Mouse (Mus musculus): ENCODE results near the gene Lst1. TPM values are rescaled to one million over a fixed set of nuclear protein-coding genes. Genes with fewer than 3 reads are reported as not detected.

Gene Lst1
- polyA plus RNA-seq, 1 experiment from 2014 or later, result 16.9 TPM

DNA sequence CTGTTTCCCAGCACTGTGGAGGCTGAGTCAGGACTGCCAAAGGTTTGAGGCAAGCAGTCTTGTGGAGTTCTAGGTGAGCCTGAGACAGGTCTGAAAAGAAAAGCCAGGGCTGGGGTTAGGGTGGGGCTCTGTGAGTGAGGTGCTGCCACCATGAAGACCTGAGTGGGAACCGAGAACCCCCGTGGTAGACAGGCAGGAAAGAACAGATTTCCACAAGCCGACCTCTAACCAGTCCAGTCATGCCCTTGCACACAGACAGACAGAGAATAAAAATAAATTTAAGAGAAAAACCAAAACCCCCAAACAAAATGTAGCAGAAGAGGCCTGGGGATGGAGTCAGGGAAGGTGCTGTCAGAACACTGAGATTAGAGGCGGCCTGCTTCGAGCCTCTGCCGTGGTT, 12.9 kb downstream of the Lst1 start:
- WGBS, result 80% methylated on average over 6 of the region's 6 CpGs
- Histone ChIP-seq H3K4me3 (ENCODE audit: low read length) (no peak overlapping the region), H3K4me2 (ENCODE audit: low read depth, low read length) (no peak overlapping the region), H3K9me3 (ENCODE audit: control insufficient read depth, low read length) (no peaks in the 10 kb centered on the region), H3K9ac (ENCODE audit: low read depth, low read length) (no peak overlapping the region), H3K36me3 (ENCODE audit: control insufficient read depth, insufficient read depth, low read length) (no peaks in the 10 kb centered on the region), H3K27ac (ENCODE audit: low read length) (no peak overlapping the region), H3K27me3 (replicated peaks; ENCODE audit: control insufficient read depth, insufficient read depth, low read length) (no peaks in the 10 kb centered on the region), H3K4me1 (ENCODE audit: control insufficient read depth, insufficient read depth, low read length) (0 out of 2 replicates have a peak, but pooled peaks cover 2% of the 10 kb centered on the region)
- no peak for ATAC-seq

DNA sequence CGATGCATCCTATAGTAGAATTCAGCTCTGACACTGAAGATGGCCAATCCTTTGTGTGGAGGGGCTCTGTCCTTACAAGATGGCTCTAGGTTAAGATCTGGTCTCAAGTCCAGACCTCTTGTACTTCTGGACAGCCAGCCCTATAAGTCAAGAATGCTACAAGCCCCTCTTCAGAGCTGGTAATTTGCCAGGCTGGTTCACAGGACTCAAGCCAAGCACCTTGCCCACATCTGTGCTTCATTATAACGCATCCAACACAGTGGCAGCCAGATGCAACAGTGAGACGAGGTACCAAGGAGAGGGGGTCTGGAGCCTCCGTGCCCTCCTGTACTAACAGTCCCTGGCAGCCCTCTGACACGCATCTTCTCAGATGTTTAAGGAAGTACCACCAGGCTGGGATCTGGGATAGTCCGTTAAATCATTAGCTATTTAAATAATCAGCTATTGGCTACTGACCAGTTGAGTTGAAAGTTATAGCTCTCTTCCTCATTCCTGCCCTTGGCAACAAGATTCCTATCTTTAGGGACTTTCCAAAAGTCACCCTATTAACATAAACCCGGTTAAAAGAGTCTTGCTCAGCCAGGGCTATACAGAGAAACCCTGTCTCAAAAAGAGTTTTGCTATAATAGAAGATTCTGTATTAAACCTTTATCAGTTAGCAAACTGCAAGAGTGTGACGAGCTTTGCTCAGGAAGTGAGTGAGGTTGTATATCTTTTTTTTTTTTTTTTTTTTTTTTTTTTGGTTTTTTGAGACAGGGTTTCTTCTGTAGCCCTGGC, 13.8 kb downstream of the Lst1 start:
- H3K4me3 ChIP-seq (ENCODE audit: low read length), result no peak overlapping the region
- 57% methylated on average over 8 of the region's 8 CpGs for WGBS
- H3K4me2 ChIP-seq (ENCODE audit: low read depth, low read length), result no peak overlapping the region
- no peaks in the 10 kb centered on the region for H3K9me3 ChIP-seq (ENCODE audit: control insufficient read depth, low read length)
- no peaks in the 10 kb centered on the region for H3K27me3 ChIP-seq (replicated peaks; ENCODE audit: control insufficient read depth, insufficient read depth, low read length)
- H3K4me1 ChIP-seq (ENCODE audit: control insufficient read depth, insufficient read depth, low read length), result 0 out of 2 replicates have a peak, but pooled peaks cover 2% of the 10 kb centered on the region
- H3K27ac ChIP-seq (ENCODE audit: low read length), result no peak overlapping the region
- H3K9ac ChIP-seq (ENCODE audit: low read depth, low read length), result no peak overlapping the region
- no peak for ATAC-seq
- H3K36me3 ChIP-seq (ENCODE audit: control insufficient read depth, insufficient read depth, low read length), result no peaks in the 10 kb centered on the region

GRCm38 (mm10) chr17:35173329-35173728, 14.9 kb downstream of the Lst1 start:
- H3K27ac ChIP-seq (ENCODE audit: low read length), result 0 out of 2 replicates have a peak overlapping the region, but pooled peaks have one; percentile 33
- 69% methylated on average over 3 of the region's 3 CpGs for WGBS
- no peak overlapping the region for H3K4me2 ChIP-seq (ENCODE audit: low read depth, low read length)
- H3K9ac ChIP-seq (ENCODE audit: low read depth, low read length), result 0 out of 2 replicates have a peak overlapping the region, but pooled peaks have one; percentile 19
- 0 out of 2 replicates have a peak, but pooled peaks cover 2% of the 10 kb centered on the region for H3K4me1 ChIP-seq (ENCODE audit: control insufficient read depth, insufficient read depth, low read length)
- no peaks in the 10 kb centered on the region for H3K27me3 ChIP-seq (replicated peaks; ENCODE audit: control insufficient read depth, insufficient read depth, low read length)
- H3K36me3 ChIP-seq (ENCODE audit: control insufficient read depth, insufficient read depth, low read length), result no peaks in the 10 kb centered on the region
- ATAC-seq, result no peak
- H3K9me3 ChIP-seq (ENCODE audit: control insufficient read depth, low read length), result no peaks in the 10 kb centered on the region
- no peak overlapping the region for H3K4me3 ChIP-seq (ENCODE audit: low read length)

DNA sequence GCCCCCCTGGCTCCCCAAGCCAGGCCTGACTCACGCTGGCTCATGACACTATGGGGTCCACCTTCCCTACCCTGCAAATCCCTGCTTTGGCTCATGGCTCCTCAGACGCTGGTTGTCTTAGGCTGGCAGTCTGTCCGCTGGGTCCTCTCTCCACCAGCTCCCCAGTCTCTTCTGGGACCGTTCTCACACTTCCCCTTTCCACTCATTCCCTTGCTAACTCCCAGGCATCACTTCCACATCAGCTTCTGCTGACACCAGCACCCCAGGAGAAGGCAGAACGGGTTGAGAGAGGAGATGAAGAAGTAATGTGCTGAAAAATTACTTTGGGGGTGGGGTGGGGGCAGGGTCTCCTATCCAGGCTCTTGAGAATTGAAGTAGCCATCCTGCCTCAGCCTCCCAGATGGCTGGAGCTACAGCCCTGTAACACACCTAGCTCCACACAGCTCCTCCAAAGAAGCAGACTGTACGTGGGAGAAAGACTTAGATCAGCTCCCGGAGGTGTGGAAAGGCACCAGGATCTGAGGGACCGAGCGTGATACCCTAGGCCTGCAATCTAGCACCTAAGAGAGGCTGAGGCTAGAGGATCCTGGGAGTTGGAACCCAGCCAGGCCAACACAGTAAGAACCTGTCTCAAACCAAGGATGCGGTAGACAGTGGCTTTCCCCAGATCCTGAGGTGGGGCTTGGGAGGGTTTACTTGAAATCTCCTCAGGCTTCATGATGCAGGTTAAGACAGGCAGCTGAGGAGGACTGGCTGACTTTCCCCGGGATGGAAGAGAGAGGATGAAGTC, 15.6 kb downstream of the Lst1 start:
- Histone ChIP-seq H3K4me3 (ENCODE audit: low read length) (no peak overlapping the region), H3K9ac (ENCODE audit: low read depth, low read length) (no peak overlapping the region), H3K36me3 (ENCODE audit: control insufficient read depth, insufficient read depth, low read length) (no peaks in the 10 kb centered on the region), H3K27me3 (replicated peaks; ENCODE audit: control insufficient read depth, insufficient read depth, low read length) (no peaks in the 10 kb centered on the region), H3K9me3 (ENCODE audit: control insufficient read depth, low read length) (no peaks in the 10 kb centered on the region), H3K4me2 (ENCODE audit: low read depth, low read length) (no peak overlapping the region), H3K4me1 (ENCODE audit: control insufficient read depth, insufficient read depth, low read length) (0 out of 2 replicates have a peak, but pooled peaks cover 2% of the 10 kb centered on the region), H3K27ac (ENCODE audit: low read length) (peak overlapping the region; percentile 33; the same call in 1 of the 2 replicates)
- WGBS, result 71% methylated on average over 11 of the region's 11 CpGs
- no peak for ATAC-seq

DNA sequence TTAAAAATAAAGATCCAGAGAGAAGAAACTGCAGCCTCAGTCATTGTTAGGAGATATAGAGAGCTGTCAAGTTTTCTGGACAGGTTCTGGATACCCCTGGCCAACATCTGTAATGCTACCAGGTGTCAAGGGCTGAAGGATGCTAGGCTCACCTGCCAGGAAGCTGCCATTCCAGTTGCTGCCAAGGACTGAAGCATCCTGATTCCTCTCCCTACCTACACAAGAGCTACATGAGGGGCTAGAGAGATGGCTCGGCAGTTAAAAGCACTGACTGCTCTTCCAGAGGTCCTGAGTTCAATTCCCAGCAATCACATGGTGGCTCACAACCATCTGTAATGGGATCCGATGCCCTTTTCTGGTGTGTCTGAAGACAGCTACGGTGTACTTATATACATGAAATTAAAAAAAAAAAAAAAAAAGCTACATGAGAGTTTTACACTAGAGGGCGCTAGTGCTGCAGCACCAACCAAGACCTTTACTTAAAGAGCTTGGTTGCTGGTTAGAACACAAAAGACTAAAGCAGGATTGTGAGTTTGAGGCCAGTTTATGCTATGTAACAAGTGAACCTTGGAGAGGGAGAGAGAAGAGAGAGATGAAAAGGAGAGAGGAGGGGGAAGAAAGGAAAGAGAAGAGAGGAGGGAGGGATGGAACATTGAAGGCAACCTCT, 19.6 kb downstream of the Lst1 start:
- H3K4me3 ChIP-seq (ENCODE audit: low read length), result no peak overlapping the region
- H3K9me3 ChIP-seq (ENCODE audit: control insufficient read depth, low read length), result no peaks in the 10 kb centered on the region
- 15% methylated on average over 4 of the region's 4 CpGs for WGBS
- H3K9ac ChIP-seq (ENCODE audit: low read depth, low read length), result no peak overlapping the region
- H3K4me2 ChIP-seq (ENCODE audit: low read depth, low read length), result no peak overlapping the region
- no peak for ATAC-seq
- H3K4me1 ChIP-seq (ENCODE audit: control insufficient read depth, insufficient read depth, low read length), result peaks cover 9% of the 10 kb centered on the region
- no peaks in the 10 kb centered on the region for H3K27me3 ChIP-seq (replicated peaks; ENCODE audit: control insufficient read depth, insufficient read depth, low read length)
- H3K36me3 ChIP-seq (ENCODE audit: control insufficient read depth, insufficient read depth, low read length), result no peaks in the 10 kb centered on the region
- H3K27ac ChIP-seq (ENCODE audit: low read length), result no peak overlapping the region

DNA sequence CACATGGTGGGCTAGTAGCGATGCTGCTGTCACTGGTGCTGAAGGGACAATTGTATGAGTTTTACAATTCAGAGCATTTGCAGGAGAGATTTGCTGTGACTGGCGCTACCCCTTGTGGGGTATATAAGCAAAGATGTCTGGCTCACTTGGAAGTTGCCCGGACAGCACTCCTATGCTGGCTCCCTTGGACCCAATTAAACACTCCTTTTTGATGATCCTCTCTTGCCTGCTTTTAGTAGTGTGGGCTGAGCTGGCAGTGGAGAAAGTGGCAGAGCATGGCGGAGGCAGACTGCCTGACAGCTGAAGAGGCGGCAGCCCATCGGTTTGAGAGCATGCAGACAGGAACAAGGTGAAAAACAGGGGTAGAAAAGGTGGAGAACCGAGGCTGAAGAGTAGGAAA, 20.4 kb downstream of the Lst1 start:
- Histone ChIP-seq H3K9ac (ENCODE audit: low read depth, low read length) (no peak overlapping the region), H3K4me2 (ENCODE audit: low read depth, low read length) (no peak overlapping the region), H3K4me3 (ENCODE audit: low read length) (no peak overlapping the region), H3K4me1 (ENCODE audit: control insufficient read depth, insufficient read depth, low read length) (peaks cover 12% of the 10 kb centered on the region), H3K36me3 (ENCODE audit: control insufficient read depth, insufficient read depth, low read length) (no peaks in the 10 kb centered on the region), H3K27ac (ENCODE audit: low read length) (no peak overlapping the region), H3K9me3 (ENCODE audit: control insufficient read depth, low read length) (no peaks in the 10 kb centered on the region), H3K27me3 (replicated peaks; ENCODE audit: control insufficient read depth, insufficient read depth, low read length) (no peaks in the 10 kb centered on the region)
- ATAC-seq, result no peak
- 88% methylated on average over 7 of the region's 7 CpGs for WGBS

DNA sequence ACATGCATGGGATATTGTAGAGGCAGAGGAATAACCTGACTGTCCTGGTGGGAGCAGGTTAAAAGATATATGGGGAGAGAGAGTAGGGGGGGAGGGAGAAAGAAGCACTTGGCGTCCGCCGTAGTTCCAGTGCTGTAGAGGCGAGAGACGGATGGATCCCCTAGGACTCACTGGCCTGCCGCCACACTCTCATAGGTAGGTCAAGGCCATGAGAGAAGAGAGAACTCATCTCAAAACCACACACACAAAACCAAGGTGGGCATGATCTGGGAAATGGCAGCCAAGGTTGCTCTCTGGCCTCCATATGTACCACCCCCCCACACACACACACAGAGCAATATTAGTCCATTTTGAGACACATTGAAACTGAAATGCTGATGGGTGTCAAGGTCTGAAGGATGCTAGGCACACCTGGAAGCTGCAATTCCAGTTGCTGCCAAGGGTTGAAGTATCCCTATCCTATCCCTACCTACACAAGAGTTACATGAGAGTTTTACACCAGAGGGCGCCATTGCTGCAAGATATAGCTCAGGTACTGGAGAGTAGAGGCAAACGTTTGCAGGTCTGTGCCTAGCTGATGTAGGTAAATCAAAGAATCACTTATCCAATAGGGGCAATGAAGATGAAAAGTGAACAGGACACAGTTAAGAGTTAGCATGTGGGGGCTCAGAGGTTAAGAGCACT, 21.7 kb downstream of the Lst1 start:
- 67% methylated on average over 8 of the region's 8 CpGs for WGBS
- H3K4me1 ChIP-seq (ENCODE audit: control insufficient read depth, insufficient read depth, low read length), result peaks cover 20% of the 10 kb centered on the region
- H3K27ac ChIP-seq (ENCODE audit: low read length), result no peak overlapping the region
- no peaks in the 10 kb centered on the region for H3K9me3 ChIP-seq (ENCODE audit: control insufficient read depth, low read length)
- no peaks in the 10 kb centered on the region for H3K27me3 ChIP-seq (replicated peaks; ENCODE audit: control insufficient read depth, insufficient read depth, low read length)
- peak overlapping the region; percentile 51; the same call in 1 of the 2 replicates for H3K4me2 ChIP-seq (ENCODE audit: low read depth, low read length)
- H3K9ac ChIP-seq (ENCODE audit: low read depth, low read length), result 0 out of 2 replicates have a peak overlapping the region, but pooled peaks have one; percentile 46
- peak overlapping the region; percentile 56; the same call in 1 of the 2 replicates for H3K4me3 ChIP-seq (ENCODE audit: low read length)
- H3K36me3 ChIP-seq (ENCODE audit: control insufficient read depth, insufficient read depth, low read length), result 0 out of 2 replicates have a peak, but pooled peaks cover 3% of the 10 kb centered on the region
- ATAC-seq, result no peak

DNA sequence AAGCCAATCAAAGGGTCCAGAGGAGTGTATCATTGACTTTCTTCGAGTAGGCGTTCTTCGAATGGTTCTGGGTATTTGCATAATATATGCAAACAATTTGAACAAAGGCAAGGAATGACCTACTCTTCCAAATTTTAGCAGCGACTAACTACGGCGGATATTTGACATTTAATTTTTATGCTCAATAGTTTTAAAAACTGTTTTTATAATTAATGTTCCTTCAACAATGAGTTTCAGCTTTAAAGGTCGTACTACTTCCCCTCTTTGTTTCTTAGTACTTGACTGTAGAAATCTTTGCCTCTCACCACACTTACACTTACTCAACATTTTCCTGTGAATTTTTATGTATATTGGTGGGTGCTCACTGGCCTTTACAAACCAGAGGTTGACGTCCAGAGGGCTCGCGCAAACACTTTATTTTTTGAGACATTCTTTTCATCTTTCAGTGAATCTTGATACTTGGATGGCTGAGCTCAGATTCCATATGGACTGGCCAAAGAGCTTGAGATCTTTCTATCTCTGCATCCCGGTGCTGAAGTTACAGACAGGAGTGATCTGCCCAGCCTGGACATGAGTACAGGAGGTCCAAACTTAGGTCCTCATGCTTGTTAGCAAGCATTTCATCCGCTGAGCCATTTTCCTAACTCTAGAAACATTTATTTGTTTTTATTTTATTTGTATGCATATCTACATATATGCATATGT, 22.6 kb downstream of the Lst1 start:
- peak; percentile 87 for ATAC-seq
- peak overlapping the region; percentile 51 for H3K4me2 ChIP-seq (ENCODE audit: low read depth, low read length)

More for the DNA sequence above, 22.6 kb downstream of the Lst1 start:
- Histone ChIP-seq H3K9ac (ENCODE audit: low read depth, low read length) (peak overlapping the region; percentile 68), H3K36me3 (ENCODE audit: control insufficient read depth, insufficient read depth, low read length) (peaks cover 12% of the 10 kb centered on the region), H3K4me3 (ENCODE audit: low read length) (peak overlapping the region; percentile 56), H3K4me1 (ENCODE audit: control insufficient read depth, insufficient read depth, low read length) (peaks cover 20% of the 10 kb centered on the region), H3K27me3 (replicated peaks; ENCODE audit: control insufficient read depth, insufficient read depth, low read length) (no peaks in the 10 kb centered on the region), H3K9me3 (ENCODE audit: control insufficient read depth, low read length) (no peaks in the 10 kb centered on the region), H3K27ac (ENCODE audit: low read length) (peak overlapping the region; percentile 99)
- 20% methylated on average over 12 of the region's 12 CpGs for WGBS
